Mouse (Mus musculus): ENCODE data around the gene Usp25. TPM values are rescaled to one million over a fixed set of nuclear protein-coding genes. Genes with fewer than 3 reads are reported as not detected.

Usp25 gene
- polyA plus RNA-seq, 1 experiment: 52.9 TPM

DNA sequence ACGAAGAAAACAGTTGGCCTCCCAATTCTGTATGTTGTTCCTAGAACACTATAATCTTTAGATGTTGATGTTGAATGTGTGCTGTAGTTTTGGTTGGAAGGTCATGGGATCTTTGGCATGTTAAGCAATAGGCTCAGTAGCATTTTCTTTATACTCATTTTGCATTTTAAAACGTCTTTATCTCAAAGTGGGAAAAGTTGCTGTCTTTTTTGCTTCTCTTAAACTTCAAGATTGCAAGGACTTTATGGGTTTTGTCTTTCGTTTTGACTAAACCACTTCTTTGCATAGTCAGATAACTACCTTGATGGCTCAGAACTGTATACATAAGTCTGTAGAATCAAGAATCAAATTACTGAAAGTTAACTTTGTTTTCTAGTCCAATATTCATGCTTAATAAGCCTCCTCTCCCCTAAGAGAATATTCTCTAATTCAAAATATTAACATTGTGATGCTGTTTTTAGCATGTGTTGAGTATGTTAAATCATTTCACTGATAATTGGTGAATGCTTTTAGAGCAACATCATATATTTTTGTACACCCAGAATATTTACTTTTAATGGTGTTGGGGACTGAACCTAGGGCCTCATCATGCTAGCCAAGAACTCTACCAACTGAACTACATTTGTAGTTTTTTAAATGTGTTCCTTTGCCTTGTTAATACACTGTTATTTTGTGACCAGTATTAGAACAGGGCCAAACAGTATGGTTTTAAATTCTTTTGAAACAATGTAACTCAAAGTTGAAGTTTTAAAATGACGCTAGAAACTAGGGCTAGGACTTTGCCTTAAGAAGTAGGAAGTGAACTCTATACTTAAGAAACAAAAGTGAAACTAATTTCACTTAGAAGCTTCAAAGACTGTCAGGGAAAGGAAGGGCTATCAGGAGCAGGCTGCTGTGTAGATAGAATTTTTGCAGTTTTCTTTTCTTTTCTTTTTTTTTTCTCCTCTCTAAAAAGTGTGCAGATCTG lies 2.2 kb downstream of the Usp25 start:
- peak overlapping the region; percentile 4; the same call in 1 of the 2 replicates for H3K27ac ChIP-seq (ENCODE audit: insufficient read depth, low read depth, low read length)
- H3K4me1 ChIP-seq (ENCODE audit: control insufficient read depth, insufficient read depth, low read length): peaks cover 24% of the 10 kb centered on the region
- H3K4me3 ChIP-seq (ENCODE audit: insufficient read depth, low read length): peak overlapping the region; percentile 17; the same call in 1 of the 2 replicates
- TF ChIP-seq CTCF (IDR thresholded peaks at IDR 0.05; ENCODE audit: low read depth, low read length) (no peak), POLR2A (IDR thresholded peaks at IDR 0.05; ENCODE audit: borderline replicate concordance, low read depth, low read length) (no peak)

DNA sequence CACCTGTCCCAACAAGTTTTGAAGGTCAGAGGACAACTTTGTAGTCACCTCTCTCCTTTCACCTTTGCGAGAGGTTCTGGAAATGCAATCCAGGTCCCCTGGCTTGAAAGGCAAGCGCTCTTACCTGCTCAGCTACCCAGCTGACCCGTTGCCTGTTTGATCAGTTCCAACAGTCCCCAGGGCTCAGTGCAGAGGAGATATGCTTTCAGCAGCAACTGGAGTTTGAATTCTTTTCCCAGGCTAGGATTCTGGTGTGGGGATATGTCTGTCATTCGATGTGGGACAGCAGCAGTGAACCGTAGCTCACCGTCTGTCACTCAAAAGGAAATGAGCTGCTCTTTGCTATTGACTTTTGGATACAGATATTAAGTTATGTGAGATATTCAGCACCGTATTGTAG lies 4.4 kb downstream of the Usp25 start:
- no peak overlapping the region for H3K27ac ChIP-seq (ENCODE audit: insufficient read depth, low read depth, low read length)
- H3K4me3 ChIP-seq (ENCODE audit: insufficient read depth, low read length): no peak overlapping the region
- no peak for TF ChIP-seq CTCF (IDR thresholded peaks at IDR 0.05; ENCODE audit: low read depth, low read length)
- TF ChIP-seq POLR2A (IDR thresholded peaks at IDR 0.05; ENCODE audit: borderline replicate concordance, low read depth, low read length): no peak
- peaks cover 28% of the 10 kb centered on the region for H3K4me1 ChIP-seq (ENCODE audit: control insufficient read depth, insufficient read depth, low read length)

DNA sequence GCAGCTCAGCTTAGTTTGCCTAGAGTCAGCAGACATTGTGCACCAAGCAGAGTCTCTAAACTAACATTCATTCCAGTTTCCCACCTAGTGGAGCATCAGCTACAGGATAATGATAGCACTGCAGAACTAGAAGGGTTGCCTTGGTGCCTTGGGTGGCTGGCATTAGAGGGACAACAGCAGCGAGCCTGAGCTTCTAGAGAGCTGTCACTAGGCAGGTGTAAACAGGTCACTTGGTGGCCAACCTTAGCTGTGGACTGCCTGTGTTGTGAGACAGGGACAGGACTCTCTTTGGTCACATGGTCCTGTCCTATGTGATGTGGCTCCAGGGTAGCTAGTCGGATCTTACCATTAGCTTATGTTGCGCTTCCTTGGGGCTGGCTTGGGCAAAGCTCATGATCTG lies 6.7 kb downstream of the Usp25 start:
- TF ChIP-seq POLR2A (IDR thresholded peaks at IDR 0.05; ENCODE audit: borderline replicate concordance, low read depth, low read length): no peak
- TF ChIP-seq CTCF (IDR thresholded peaks at IDR 0.05; ENCODE audit: low read depth, low read length): no peak
- peaks cover 35% of the 10 kb centered on the region for H3K4me1 ChIP-seq (ENCODE audit: control insufficient read depth, insufficient read depth, low read length)
- H3K27ac ChIP-seq (ENCODE audit: insufficient read depth, low read depth, low read length): no peak overlapping the region
- no peak overlapping the region for H3K4me3 ChIP-seq (ENCODE audit: insufficient read depth, low read length)

- Histone ChIP-seq H3K27ac (ENCODE audit: insufficient read depth, low read depth, low read length) (no peak overlapping the region), H3K4me1 (ENCODE audit: control insufficient read depth, insufficient read depth, low read length) (peaks cover 40% of the 10 kb centered on the region), H3K4me3 (ENCODE audit: insufficient read depth, low read length) (no peak overlapping the region)
- no peak for TF ChIP-seq POLR2A (IDR thresholded peaks at IDR 0.05; ENCODE audit: borderline replicate concordance, low read depth, low read length)
- no peak for TF ChIP-seq CTCF (IDR thresholded peaks at IDR 0.05; ENCODE audit: low read depth, low read length)
These were observed 10.3 kb downstream of the Usp25 start for GRCm38 (mm10) chr16:77023627-77024379.

- H3K27ac ChIP-seq (ENCODE audit: insufficient read depth, low read depth, low read length): no peak overlapping the region
- TF ChIP-seq CTCF (IDR thresholded peaks at IDR 0.05; ENCODE audit: low read depth, low read length) (no peak), POLR2A (IDR thresholded peaks at IDR 0.05; ENCODE audit: borderline replicate concordance, low read depth, low read length) (no peak)
- H3K4me3 ChIP-seq (ENCODE audit: insufficient read depth, low read length): no peak overlapping the region
- peaks cover 50% of the 10 kb centered on the region for H3K4me1 ChIP-seq (ENCODE audit: control insufficient read depth, insufficient read depth, low read length)
These were observed 12.6 kb downstream of the Usp25 start for GRCm38 (mm10) chr16:77026099-77026498.

DNA sequence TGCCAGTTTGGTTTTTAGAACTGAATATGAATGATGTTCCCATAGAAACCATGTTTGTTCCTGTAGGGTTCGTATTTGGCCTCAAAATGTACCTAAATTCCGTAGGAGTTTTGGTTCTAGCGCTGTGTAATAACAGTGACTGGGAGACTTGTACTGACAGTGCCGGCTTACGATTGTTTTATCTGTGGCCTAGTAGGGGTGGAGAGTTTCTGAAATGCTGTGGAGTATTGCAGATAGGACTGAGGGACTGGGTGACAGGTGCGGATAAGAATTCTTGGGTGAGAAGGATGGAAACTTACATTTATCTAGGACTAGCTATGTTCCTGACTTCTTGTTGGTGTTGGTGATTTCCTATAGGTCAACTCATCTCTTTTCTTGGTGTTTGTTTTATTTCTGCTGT lies 13.4 kb downstream of the Usp25 start:
- TF ChIP-seq CTCF (IDR thresholded peaks at IDR 0.05; ENCODE audit: low read depth, low read length): no peak
- no peak for TF ChIP-seq POLR2A (IDR thresholded peaks at IDR 0.05; ENCODE audit: borderline replicate concordance, low read depth, low read length)
- Histone ChIP-seq H3K4me1 (ENCODE audit: control insufficient read depth, insufficient read depth, low read length) (peaks cover 50% of the 10 kb centered on the region), H3K27ac (ENCODE audit: insufficient read depth, low read depth, low read length) (no peak overlapping the region), H3K4me3 (ENCODE audit: insufficient read depth, low read length) (no peak overlapping the region)

DNA sequence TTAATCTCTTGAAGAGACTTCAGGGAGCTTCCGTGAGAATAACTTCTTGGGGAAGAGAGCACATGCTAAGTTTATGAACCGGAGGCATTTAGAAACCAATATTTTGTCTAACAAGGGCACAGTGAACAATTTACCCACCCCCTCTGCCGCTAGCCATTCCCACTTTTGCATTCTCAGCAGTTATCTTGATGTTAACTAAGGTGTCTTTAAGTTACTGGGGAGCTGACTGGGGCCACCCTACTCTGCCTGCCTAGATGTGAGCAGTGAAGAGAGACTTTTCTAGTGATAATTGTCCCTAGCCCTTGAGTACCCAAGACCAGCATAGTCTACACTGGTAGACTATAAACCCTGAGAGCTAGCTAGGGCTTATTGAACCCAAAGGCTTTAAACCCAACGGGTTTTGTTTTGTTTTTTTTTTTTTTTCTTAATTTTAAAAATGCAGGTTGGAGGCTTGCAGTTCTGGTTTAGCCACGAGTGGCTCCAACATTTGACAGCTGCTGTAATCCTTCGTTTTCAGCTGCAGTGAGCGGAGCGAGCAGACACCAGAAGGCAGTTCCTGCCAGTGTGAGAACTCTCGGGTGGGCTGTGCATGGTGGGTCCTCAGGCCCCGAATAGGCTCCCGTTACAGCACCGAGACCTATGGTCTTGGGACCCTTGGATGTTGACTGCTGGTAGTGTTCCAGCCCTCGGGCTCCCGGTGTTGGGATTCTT lies 14.6 kb downstream of the Usp25 start:
- peaks cover 56% of the 10 kb centered on the region for H3K4me1 ChIP-seq (ENCODE audit: control insufficient read depth, insufficient read depth, low read length)
- H3K4me3 ChIP-seq (ENCODE audit: insufficient read depth, low read length): no peak overlapping the region
- TF ChIP-seq POLR2A (IDR thresholded peaks at IDR 0.05; ENCODE audit: borderline replicate concordance, low read depth, low read length): no peak
- no peak for TF ChIP-seq CTCF (IDR thresholded peaks at IDR 0.05; ENCODE audit: low read depth, low read length)
- H3K27ac ChIP-seq (ENCODE audit: insufficient read depth, low read depth, low read length): no peak overlapping the region

- TF ChIP-seq CTCF (IDR thresholded peaks at IDR 0.05; ENCODE audit: low read depth, low read length): no peak
- TF ChIP-seq POLR2A (IDR thresholded peaks at IDR 0.05; ENCODE audit: borderline replicate concordance, low read depth, low read length): no peak
- no peak overlapping the region for H3K4me3 ChIP-seq (ENCODE audit: insufficient read depth, low read length)
- no peak overlapping the region for H3K27ac ChIP-seq (ENCODE audit: insufficient read depth, low read depth, low read length)
- H3K4me1 ChIP-seq (ENCODE audit: control insufficient read depth, insufficient read depth, low read length): peaks cover 52% of the 10 kb centered on the region
These were observed 15.3 kb downstream of the Usp25 start for GRCm38 (mm10) chr16:77028687-77029417.

- Histone ChIP-seq H3K4me3 (ENCODE audit: insufficient read depth, low read length) (0 out of 2 replicates have a peak overlapping the region, but pooled peaks have one; percentile 14), H3K27ac (ENCODE audit: insufficient read depth, low read depth, low read length) (peak overlapping the region; percentile 67), H3K4me1 (ENCODE audit: control insufficient read depth, insufficient read depth, low read length) (peaks cover 61% of the 10 kb centered on the region)
- no peak for TF ChIP-seq CTCF (IDR thresholded peaks at IDR 0.05; ENCODE audit: low read depth, low read length)
- TF ChIP-seq POLR2A (IDR thresholded peaks at IDR 0.05; ENCODE audit: borderline replicate concordance, low read depth, low read length): no peak
These were observed 16.9 kb downstream of the Usp25 start for GRCm38 (mm10) chr16:77030435-77030834.

Measured in bone marrow macrophage, adult 2 months (primary cell).